In genomic region chr11:109297710-109298375, GRCm38 (mm10) we compare ENCODE assay signal across 8 mouse cellular contexts. TPM values are rescaled to one million over a fixed set of nuclear protein-coding genes. Genes with fewer than 3 reads are reported as not detected.
A peak's percentile ranks its signal among the peaks of the same experiment; 100 is the strongest.
DNase-seq lines count a peak whose midpoint lies in the region; ATAC-seq lines count a peak whose summit lies in the region.

TSS of gene Rgs9 (minus strand) at chr11:109298129.

- peak within 1 kb of the TSS; percentile 55; the same call in 1 of the 2 replicates for H3K27ac ChIP-seq in hindbrain, embryonic 15.5 days (replicated peaks)

- peak within 1 kb of the TSS; percentile 70 for H3K9ac ChIP-seq in hindbrain, embryonic 15.5 days

- 3% methylated on average over 37 of the region's 37 CpGs for WGBS in hindbrain, embryonic 15.5 days

- no peaks in the 10 kb centered on the region for H3K9me3 ChIP-seq in hindbrain, embryonic 15.5 days

- DNase-seq in ZHBTc4 (ENCODE audit: low read depth, low spot score), result peak; percentile 97
- DNase-seq in gastrocnemius, adult 18-20 months (ENCODE audit: low spot score), result peak; percentile 89
- peak; percentile 85 to 89 for DNase-seq in layer of hippocampus, postnatal 36 days
- DNase-seq in lung, postnatal 25 days (ENCODE audit: low spot score), result peak; percentile 94
- peak; percentile 91 for DNase-seq in retina, embryonic 14.5 days (ENCODE audit: low spot score)
- DNase-seq in thymus, postnatal 36 days, result peak; percentile 92

- H3K27me3 ChIP-seq in hindbrain, embryonic 15.5 days, result no peaks in the 10 kb centered on the region

- H3K4me3 ChIP-seq in hindbrain, embryonic 15.5 days, result peak within 1 kb of the TSS; percentile 61

- peak within 1 kb of the TSS; percentile 95 for H3K4me2 ChIP-seq in hindbrain, embryonic 15.5 days

- peak; percentile 98 for ATAC-seq in common myeloid progenitor, adult 5-6 weeks (replicated peaks; ENCODE audit: low read depth, poor library complexity, severe bottlenecking)
- ATAC-seq in hindbrain, embryonic 15.5 days (ENCODE audit: low FRiP score, low read depth), result peak; percentile 96

- H3K4me1 ChIP-seq in hindbrain, embryonic 15.5 days (replicated peaks), result peaks cover 24% of the 10 kb centered on the region

- H3K36me3 ChIP-seq in hindbrain, embryonic 15.5 days, result no peaks in the 10 kb centered on the region

RNA-seq across cellular contexts. Expression of gene Rgs9, which starts in this region (rescaled TPM):
- total RNA-seq in common myeloid progenitor, adult 5-6 weeks (2017), result 0.10 and 0.14 TPM in 2 replicates
- total RNA-seq in gastrocnemius, adult 18-20 months (2021), result not detected
- polyA plus RNA-seq in hindbrain, embryonic 15.5 days (2015; fragmentation: Nextera tagmentation; extraction: Ambion mirVana), result 11.8 and 12.4 TPM in 2 replicates
- 10 to 100 TPM; 12.8 to 15.0 TPM for total RNA-seq in layer of hippocampus, postnatal 36 days (2021)

Comparison
In these comparisons a context has a peak if more than half of its experiments do, and no peak if none do; other contexts are left out.
1. Peak in every context shown above with its lines: DNase-seq, ATAC-seq, H3K4me3 ChIP-seq and H3K27ac ChIP-seq.
2. RNA of gene Rgs9 (total RNA-seq): 12.8 to 15.0 TPM in layer of hippocampus, postnatal 36 days; not detected in gastrocnemius, adult 18-20 months and 0.10 to 0.14 TPM in common myeloid progenitor, adult 5-6 weeks; every median in the first group is over 10 times any median in the second.
3. Peak in ATAC-seq in common myeloid progenitor, adult 5-6 weeks; RNA of the gene not detected or under 1 TPM.
4. Peak in DNase-seq in gastrocnemius, adult 18-20 months; RNA of the gene not detected or under 1 TPM.